Mouse (Mus musculus) midbrain, embryonic 13.5 days (tissue): ENCODE measurements around the gene Psmb6. TPM values are rescaled to one million over a fixed set of nuclear protein-coding genes. Genes with fewer than 3 reads are reported as not detected.
"Not testable (repeated sequence)": the region's sequence is repeated elsewhere in the genome, so short reads cannot be mapped to it uniquely, and the experiment has no call there.

Experiments
- ATAC-seq: fragments of 200-750 bp; cut with Nextera tagmentation; 2 replicates; pipeline ENCODE4 v1.8.0; 2017; ENCODE audit warnings: mild to moderate bottlenecking, moderate TSS enrichment, moderate library complexity
- H3K27ac ChIP-seq: fragments of 300-500 bp; sonication (generic); 2 replicates; pipeline ENCODE4 v1.5.1; 2015; ENCODE audit warnings: inconsistent platforms, mild to moderate bottlenecking, moderate library complexity
- H3K27me3 ChIP-seq: fragments of 300-500 bp; sonication (generic); 2 replicates; pipeline ENCODE4 v1.6.1; 2015; ENCODE audit warnings: mild to moderate bottlenecking, inconsistent platforms
- H3K36me3 ChIP-seq: fragments of 300-500 bp; sonication (generic); 2 replicates; pipeline ENCODE4 v1.6.1; 2015; ENCODE audit warnings: mild to moderate bottlenecking, inconsistent platforms
- H3K4me1 ChIP-seq: fragments of 300-500 bp; sonication (generic); replicated peaks from 2 replicates; pipeline ENCODE4 v1.6.1; 2015; ENCODE audit warnings: inconsistent platforms
- H3K4me2 ChIP-seq: fragments of 300-500 bp; sonication (generic); replicated peaks from 2 replicates; pipeline ENCODE4 v1.6.1; 2015; ENCODE audit warnings: moderate library complexity, mild to moderate bottlenecking, inconsistent platforms
- H3K4me3 ChIP-seq: fragments of 300-500 bp; sonication (generic); replicated peaks from 2 replicates; pipeline ENCODE4 v1.5.1; 2015; ENCODE audit warnings: mild to moderate bottlenecking, inconsistent platforms
- H3K9ac ChIP-seq: fragments of 300-500 bp; sonication (generic); replicated peaks from 2 replicates; pipeline ENCODE4 v1.6.1; 2015; ENCODE audit warnings: mild to moderate bottlenecking, inconsistent platforms
- H3K9me3 ChIP-seq: fragments of 300-500 bp; sonication (generic); 2 replicates; pipeline ENCODE4 v1.6.1; 2016; ENCODE audit warnings: mild to moderate bottlenecking, inconsistent platforms
- WGBS: fragments of 180-500 bp; shearing (Covaris S2); methylation state at CpG from one replicate; pipeline ENCODE4 v1.1.7; 2015; 5-methylcytosine and 5-hydroxymethylcytosine counted together
- polyA plus RNA-seq: library from polyadenylated mRNA; unstranded; fragments of >200 nt; fragmentation: Nextera tagmentation; extraction: Ambion mirVana; gene quantifications from 2 replicates; pipeline ENCODE4 v1.2.1, GENCODE M21; 2015

Gene Psmb6
- polyA plus RNA-seq, 1 experiment from 2014 or later, result 844 TPM

- Histone ChIP-seq H3K27me3 (no peaks in the 10 kb centered on the region; the same call in 1 of the 2 replicates), H3K9ac (no peak overlapping the region), H3K36me3 (no peaks in the 10 kb centered on the region), H3K4me2 (peak overlapping the region; percentile 43), H3K4me3 (no peak overlapping the region), H3K4me1 (peaks cover 4% of the 10 kb centered on the region), H3K27ac (no peak overlapping the region), H3K9me3 (no peaks in the 10 kb centered on the region)
- ATAC-seq, result peak; percentile 66; the same call in 1 of the 2 replicates
- 7% methylated on average over 19 of the region's 19 CpGs for WGBS
Observed at GRCm38 (mm10) chr11:70509753-70510564, 15.2 kb upstream of the Psmb6 start.

GRCm38 (mm10) chr11:70511242-70511641 is 13.9 kb upstream of the Psmb6 start:
- no peak overlapping the region for H3K4me2 ChIP-seq
- H3K9ac ChIP-seq, result no peak overlapping the region
- ATAC-seq, result no peak
- peaks cover 4% of the 10 kb centered on the region for H3K4me1 ChIP-seq
- no peaks in the 10 kb centered on the region; the same call in 1 of the 2 replicates for H3K27me3 ChIP-seq
- no peak overlapping the region for H3K27ac ChIP-seq
- 82% methylated on average over 2 of the region's 2 CpGs for whole genome bisulfite sequencing
- no peak overlapping the region for H3K4me3 ChIP-seq
- H3K9me3 ChIP-seq, result no peaks in the 10 kb centered on the region
- H3K36me3 ChIP-seq, result no peaks in the 10 kb centered on the region

- no peaks in the 10 kb centered on the region; the same call in 1 of the 2 replicates for H3K27me3 ChIP-seq
- H3K27ac ChIP-seq, result no peak overlapping the region
- no peak for ATAC-seq
- H3K36me3 ChIP-seq, result no peaks in the 10 kb centered on the region
- H3K9ac ChIP-seq, result no peak overlapping the region
- no peaks in the 10 kb centered on the region for H3K9me3 ChIP-seq
- WGBS, result 86% methylated on average over 7 of the region's 7 CpGs
- H3K4me3 ChIP-seq, result no peak overlapping the region
- no peak overlapping the region for H3K4me2 ChIP-seq
- peaks cover 4% of the 10 kb centered on the region for H3K4me1 ChIP-seq
Observed at GRCm38 (mm10) chr11:70511825-70512224, 13.3 kb upstream of the Psmb6 start.

- Histone ChIP-seq H3K4me2 (no peak overlapping the region), H3K4me3 (no peak overlapping the region), H3K9me3 (no peaks in the 10 kb centered on the region), H3K27me3 (no peaks in the 10 kb centered on the region; the same call in 1 of the 2 replicates), H3K9ac (no peak overlapping the region), H3K4me1 (peaks cover 4% of the 10 kb centered on the region), H3K27ac (no peak overlapping the region), H3K36me3 (no peaks in the 10 kb centered on the region)
- no peak for ATAC-seq
- WGBS, result 81% methylated on average over 7 of the region's 7 CpGs
Observed at GRCm38 (mm10) chr11:70512709-70513342, 12.3 kb upstream of the Psmb6 start.

GRCm38 (mm10) chr11:70513520-70513919 is 11.6 kb upstream of the Psmb6 start:
- Histone ChIP-seq H3K4me1 (peaks cover 4% of the 10 kb centered on the region), H3K4me2 (no peak overlapping the region), H3K27ac (no peak overlapping the region), H3K27me3 (no peaks in the 10 kb centered on the region; the same call in 1 of the 2 replicates), H3K36me3 (no peaks in the 10 kb centered on the region), H3K9me3 (no peaks in the 10 kb centered on the region), H3K4me3 (no peak overlapping the region), H3K9ac (no peak overlapping the region)
- WGBS, result 55% methylated on average over 11 of the region's 11 CpGs
- no peak for ATAC-seq

GRCm38 (mm10) chr11:70514288-70514687 is 10.9 kb upstream of the Psmb6 start, which contains the start of gene Vmo1:
Gene Vmo1, minus strand, starts transcription at chr11:70514616.
- Histone ChIP-seq H3K27ac (no peak within 1 kb of the TSS), H3K9ac (no peak within 1 kb of the TSS; the same call in 1 of the 2 replicates), H3K4me3 (no peak within 1 kb of the TSS), H3K4me2 (no peak within 1 kb of the TSS), H3K4me1 (peaks cover 4% of the 10 kb centered on the region), H3K9me3 (no peaks in the 10 kb centered on the region), H3K36me3 (no peaks in the 10 kb centered on the region), H3K27me3 (no peaks in the 10 kb centered on the region; the same call in 1 of the 2 replicates)
- 88% methylated on average over 7 of the region's 7 CpGs for WGBS
- ATAC-seq, result no peak

GRCm38 (mm10) chr11:70516352-70516751 is 8.8 kb upstream of the Psmb6 start:
- no peak for ATAC-seq
- H3K9me3 ChIP-seq, result no peaks in the 10 kb centered on the region
- H3K4me3 ChIP-seq, result no peak overlapping the region
- no peak overlapping the region for H3K4me2 ChIP-seq
- peaks cover 6% of the 10 kb centered on the region; the same call in 1 of the 2 replicates for H3K27me3 ChIP-seq
- 21% methylated on average over 2 of the region's 2 CpGs for WGBS
- H3K27ac ChIP-seq, result no peak overlapping the region
- no peaks in the 10 kb centered on the region for H3K36me3 ChIP-seq
- no peak overlapping the region for H3K9ac ChIP-seq
- peaks cover 7% of the 10 kb centered on the region for H3K4me1 ChIP-seq

GRCm38 (mm10) chr11:70518436-70518835 is 6.7 kb upstream of the Psmb6 start:
- ATAC-seq, result no peak
- H3K9ac ChIP-seq, result no peak overlapping the region
- peaks cover 7% of the 10 kb centered on the region for H3K4me1 ChIP-seq
- H3K27ac ChIP-seq, result no peak overlapping the region
- H3K4me3 ChIP-seq, result no peak overlapping the region
- no peaks in the 10 kb centered on the region for H3K9me3 ChIP-seq
- H3K4me2 ChIP-seq, result no peak overlapping the region
- H3K27me3 ChIP-seq, result peaks cover 6% of the 10 kb centered on the region; the same call in 1 of the 2 replicates
- no peaks in the 10 kb centered on the region for H3K36me3 ChIP-seq
- 62% methylated on average over 1 of the region's 1 CpGs for WGBS

GRCm38 (mm10) chr11:70518923-70519322 is 6.2 kb upstream of the Psmb6 start, which contains the start of gene Gltpd2:
Gene Gltpd2, plus strand, starts transcription at chr11:70519196.
- no peaks in the 10 kb centered on the region for H3K36me3 ChIP-seq
- no peaks in the 10 kb centered on the region for H3K9me3 ChIP-seq
- no peak for ATAC-seq
- peaks cover 7% of the 10 kb centered on the region for H3K4me1 ChIP-seq
- H3K4me3 ChIP-seq, result peak within 1 kb of the TSS; percentile 25
- peaks cover 6% of the 10 kb centered on the region; the same call in 1 of the 2 replicates for H3K27me3 ChIP-seq
- 84% methylated on average over 10 of the region's 10 CpGs for WGBS
- peak within 1 kb of the TSS; percentile 31; the same call in 1 of the 2 replicates for H3K27ac ChIP-seq
- peak within 1 kb of the TSS; percentile 66 for H3K9ac ChIP-seq
- peak within 1 kb of the TSS; percentile 50 for H3K4me2 ChIP-seq

GRCm38 (mm10) chr11:70520178-70520769 is 4.9 kb upstream of the Psmb6 start:
- peak overlapping the region; percentile 66 for H3K9ac ChIP-seq
- no peaks in the 10 kb centered on the region for H3K9me3 ChIP-seq
- peak overlapping the region; percentile 31; the same call in 1 of the 2 replicates for H3K27ac ChIP-seq
- H3K4me1 ChIP-seq, result peaks cover 10% of the 10 kb centered on the region
- H3K27me3 ChIP-seq, result peaks cover 6% of the 10 kb centered on the region; the same call in 1 of the 2 replicates
- H3K36me3 ChIP-seq, result no peaks in the 10 kb centered on the region
- WGBS, result 13% methylated on average over 41 of the region's 41 CpGs
- peak overlapping the region; percentile 50 for H3K4me2 ChIP-seq
- peak; percentile 55; the same call in 1 of the 2 replicates for ATAC-seq
- H3K4me3 ChIP-seq, result peak overlapping the region; percentile 25

- not testable (repeated sequence) for ATAC-seq, H3K27ac ChIP-seq, H3K4me2 ChIP-seq, H3K9ac ChIP-seq, H3K4me3 ChIP-seq, H3K9me3 ChIP-seq, H3K27me3 ChIP-seq
- 88% methylated on average over 8 of the region's 8 CpGs for WGBS
- peaks cover 27% of the 10 kb centered on the region for H3K4me1 ChIP-seq
- peaks cover 22% of the 10 kb centered on the region for H3K36me3 ChIP-seq
Observed at GRCm38 (mm10) chr11:70523306-70523989, 1.7 kb upstream of the Psmb6 start.
